Mouse (Mus musculus) left cerebral cortex, postnatal 36 days (tissue): ENCODE data around the gene Clstn2. TPM values are rescaled to one million over a fixed set of nuclear protein-coding genes. Genes with fewer than 3 reads are reported as not detected.

Experiments
- DNase-seq, 2 experiments: peaks; one replicate each; pipeline ENCODE4 v3.0.0; 2021 to 2022; ENCODE audit warnings: low spot score in 2 of 2, mixed read lengths in 1 of 2
- intact Hi-C: fragments of 180-260 bp; cut with DNase I; formaldehyde crosslinking; loops from one replicate; pipeline ENCODE4 v1.15.1; 2025
- total RNA-seq, 2 experiments: library from RNA; stranded (reverse); gene quantifications; 2 replicates each; pipeline ENCODE4 v1.2.3; 2021

The Clstn2 gene
- total RNA-seq, 2 experiments from 2014 or later: 83.0 to 89.2 TPM

GRCm38 (mm10) chr9:97699983-97700382, 333.0 kb downstream of the Clstn2 start:
- intact Hi-C loops: loop anchor here (10.0 kb wide), 1 partner anchor 335 kb away; the partner anchor contains the start of gene Clstn2
- no peak for DNase-seq

DNA sequence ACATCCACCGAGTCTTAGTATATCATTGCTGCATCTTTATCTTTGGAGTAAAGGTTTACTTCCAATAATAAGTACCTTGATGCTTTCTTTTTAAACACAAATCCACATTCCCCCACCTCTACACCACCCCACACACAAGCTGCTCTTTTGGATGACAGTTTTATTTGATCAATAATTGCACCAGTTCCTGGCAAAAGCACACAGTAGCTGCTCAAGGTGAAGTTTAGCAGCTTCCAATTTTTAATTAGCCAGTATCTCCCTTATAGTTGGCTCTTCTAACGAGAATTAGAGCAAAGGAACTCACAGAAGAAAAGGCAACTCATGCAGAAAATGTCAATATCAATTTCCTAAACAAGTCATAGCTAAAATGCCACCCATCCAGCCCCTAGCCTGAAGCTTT, 334.0 kb downstream of the Clstn2 start:
- no peak for DNase-seq
- intact Hi-C loops: loop anchor here (10.0 kb wide), 1 partner anchor 336 kb away; the partner anchor contains the start of gene Clstn2

DNA sequence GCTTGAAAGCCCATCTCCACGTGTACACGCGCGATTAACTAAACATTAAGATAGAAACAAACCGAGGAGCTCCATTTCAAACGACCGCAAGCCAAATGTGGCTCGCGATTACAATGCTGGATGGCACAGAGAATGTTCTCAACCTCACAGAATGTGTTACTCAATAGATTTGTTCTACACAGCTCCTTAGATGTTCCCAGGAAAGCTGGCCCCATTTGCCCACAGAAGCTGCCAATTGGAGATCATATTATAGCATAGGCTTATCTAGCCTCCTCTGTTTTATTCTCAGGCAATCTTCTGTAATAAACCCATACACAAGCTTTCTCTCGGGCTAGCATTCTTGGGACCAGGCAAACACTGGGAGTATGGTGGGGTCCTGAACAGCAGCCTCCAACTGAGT, 334.9 kb downstream of the Clstn2 start:
- intact Hi-C loops: loop anchor here (10.0 kb wide), 1 partner anchor 337 kb away; the partner anchor contains the start of gene Clstn2
- DNase-seq: no peak

DNA sequence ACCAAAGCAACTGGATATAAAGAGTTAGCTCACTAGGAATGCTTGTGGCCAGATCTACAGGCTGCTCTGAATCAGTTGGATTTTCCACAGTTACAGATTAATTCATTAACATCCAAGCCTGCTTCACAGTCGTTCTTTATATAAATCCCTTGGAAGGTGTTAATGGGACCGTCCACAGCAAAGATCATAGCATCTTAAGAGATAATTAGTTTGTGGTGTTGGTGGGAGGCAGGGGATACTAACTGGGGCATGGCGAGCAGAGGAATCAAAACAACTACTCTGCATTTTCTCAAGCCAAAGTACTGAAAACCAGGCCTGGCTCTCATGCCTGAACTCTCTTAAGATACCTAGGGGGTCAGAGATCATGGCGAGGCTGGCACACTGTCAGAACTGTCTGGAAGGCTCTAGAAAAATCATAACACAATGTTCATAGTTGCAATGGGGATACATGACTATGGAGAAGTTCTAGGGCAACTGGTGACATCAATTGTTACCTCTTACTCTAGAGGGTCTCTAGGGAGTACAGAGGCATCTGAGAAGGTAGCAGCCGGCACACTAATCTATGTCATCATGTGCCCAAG, 336.2 kb downstream of the Clstn2 start:
- intact Hi-C loops: loop anchor here (10.0 kb wide), 1 partner anchor 338 kb away; the partner anchor contains the start of gene Clstn2
- no peak for DNase-seq

- DNase-seq: no peak
- intact Hi-C loops: loop anchor here (10.0 kb wide), 1 partner anchor 340 kb away; the partner anchor contains the start of gene Clstn2
These were observed 337.7 kb downstream of the Clstn2 start for GRCm38 (mm10) chr9:97695278-97695677.

- intact Hi-C loops: no loop called here
These were observed 346.1 kb downstream of the Clstn2 start for GRCm38 (mm10) chr9:97686826-97687425.

GRCm38 (mm10) chr9:97685664-97686063, 347.3 kb downstream of the Clstn2 start:
- DNase-seq: peak in 1 of 2 experiments; percentile 35

More at GRCm38 (mm10) chr9:97686826-97687425, 346.1 kb downstream of the Clstn2 start:
- no peak for DNase-seq

GRCm38 (mm10) chr9:97679878-97680277, 353.1 kb downstream of the Clstn2 start:
- intact Hi-C loops: no loop called here
- DNase-seq: no peak

More at GRCm38 (mm10) chr9:97685664-97686063, 347.3 kb downstream of the Clstn2 start:
- intact Hi-C loops: no loop called here

DNA sequence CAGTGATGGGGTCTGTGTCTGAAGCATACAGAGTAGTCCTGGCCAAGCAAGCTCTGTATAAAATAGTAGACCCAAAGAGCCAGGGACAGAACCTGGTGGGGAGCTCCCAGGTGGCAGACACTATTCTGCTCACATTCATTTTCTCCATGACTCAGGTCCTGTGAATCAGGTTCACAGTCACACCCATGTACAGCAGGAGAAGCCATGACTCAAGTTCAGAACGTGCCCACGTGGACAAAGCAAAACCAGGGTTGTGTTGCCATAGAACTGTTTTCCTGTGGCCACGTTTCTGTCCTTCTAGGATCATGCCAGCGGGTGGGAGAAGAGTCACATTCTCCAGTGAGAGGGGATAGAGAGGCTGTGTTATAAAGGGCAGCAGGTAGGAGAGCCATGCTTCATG, 353.9 kb downstream of the Clstn2 start:
- intact Hi-C loops: no loop called here
- DNase-seq: peak; percentile 24 to 28

GRCm38 (mm10) chr9:97677075-97677474, 355.9 kb downstream of the Clstn2 start:
- no peak for DNase-seq
- intact Hi-C loops: no loop called here

- intact Hi-C loops: no loop called here
- DNase-seq: no peak
These were observed 360.3 kb downstream of the Clstn2 start for GRCm38 (mm10) chr9:97672681-97673080.

DNA sequence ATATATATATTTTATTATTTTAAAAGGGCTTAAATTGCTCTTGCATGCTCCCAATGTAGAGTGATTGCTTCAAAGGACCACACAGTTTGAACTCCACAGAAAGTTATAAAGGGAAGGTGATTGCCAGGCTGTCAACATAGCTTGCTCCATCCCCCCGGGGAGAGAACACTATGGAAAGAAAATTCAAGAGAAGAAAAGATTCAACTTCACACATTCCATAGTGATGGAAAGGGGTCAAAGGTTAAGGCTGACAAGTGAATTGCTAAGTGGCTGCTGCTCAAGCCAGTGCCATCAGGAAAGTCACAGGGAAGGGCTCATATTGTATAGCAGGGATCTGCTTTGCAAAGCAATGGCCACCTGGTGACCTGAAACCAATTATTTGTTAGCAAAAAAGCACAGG, 360.8 kb downstream of the Clstn2 start:
- intact Hi-C loops: no loop called here
- DNase-seq: no peak

- DNase-seq: no peak
- intact Hi-C loops: no loop called here
These were observed 362.3 kb downstream of the Clstn2 start for GRCm38 (mm10) chr9:97670666-97671065.

DNA sequence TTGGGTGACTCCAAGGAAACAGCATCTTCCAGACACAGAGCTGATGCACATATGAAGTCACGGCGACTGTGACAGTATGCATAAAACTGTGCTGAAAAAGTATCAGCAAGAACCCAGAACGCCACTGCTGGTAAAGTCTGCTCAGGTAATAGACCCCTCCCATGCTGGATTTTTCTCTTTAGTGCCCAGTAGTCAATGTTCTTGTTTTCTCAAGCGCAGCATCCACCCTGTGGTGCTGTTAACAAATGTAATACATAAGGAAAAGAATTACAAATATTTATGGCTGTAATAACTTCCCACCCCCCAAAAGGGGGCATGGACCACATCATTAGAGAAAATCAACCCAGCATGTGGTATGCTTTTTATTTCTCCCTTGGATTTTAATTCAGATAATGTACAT, 372.0 kb downstream of the Clstn2 start:
- no peak for DNase-seq
- intact Hi-C loops: no loop called here

GRCm38 (mm10) chr9:97658736-97659135, 374.2 kb downstream of the Clstn2 start:
- DNase-seq: no peak
- intact Hi-C loops: no loop called here

DNA sequence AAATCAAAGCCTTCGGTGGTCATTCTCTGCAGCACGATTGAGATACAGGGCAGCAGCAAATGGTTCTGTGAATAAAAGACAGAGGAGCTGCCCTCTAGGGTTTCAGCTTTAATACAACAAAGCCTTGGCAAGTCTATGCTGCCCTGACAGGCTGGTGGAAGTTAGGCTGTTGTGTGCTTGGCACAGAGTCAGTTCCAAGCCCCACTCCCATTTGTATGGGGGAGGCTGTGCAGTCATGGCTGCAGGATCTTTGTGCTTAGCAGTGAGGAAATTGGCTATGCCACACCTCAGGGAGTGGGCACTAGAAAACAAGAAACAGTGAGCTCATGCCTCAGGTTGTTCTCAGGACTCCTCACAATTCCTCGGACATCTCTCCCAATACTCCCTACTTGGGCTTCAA, 384.6 kb downstream of the Clstn2 start:
- DNase-seq: no peak
- intact Hi-C loops: no loop called here

- no peak for DNase-seq
- intact Hi-C loops: no loop called here
These were observed 387.2 kb downstream of the Clstn2 start for GRCm38 (mm10) chr9:97645746-97646145.

- intact Hi-C loops: no loop called here
- DNase-seq: no peak
These were observed 390.6 kb downstream of the Clstn2 start for GRCm38 (mm10) chr9:97642396-97642795.

- intact Hi-C loops: no loop called here
These were observed 392.9 kb downstream of the Clstn2 start for GRCm38 (mm10) chr9:97639967-97640549.

GRCm38 (mm10) chr9:97638683-97639354, 394.2 kb downstream of the Clstn2 start:
- intact Hi-C loops: no loop called here
- no peak for DNase-seq

More at GRCm38 (mm10) chr9:97639967-97640549, 392.9 kb downstream of the Clstn2 start:
- no peak for DNase-seq
